Mouse (Mus musculus): ENCODE results near the gene Ttc13.

Ttc13 gene

GRCm38 (mm10) chr8:124721862-124722515, at the start of gene Ttc13, which contains the start of gene Arv1:
TSS of gene Ttc13 (minus strand) at chr8:124721983.
TSS of gene Arv1 (plus strand) at chr8:124722139.
- DNase-seq (ENCODE audit: low read depth, low spot score): peak; percentile 93

DNA sequence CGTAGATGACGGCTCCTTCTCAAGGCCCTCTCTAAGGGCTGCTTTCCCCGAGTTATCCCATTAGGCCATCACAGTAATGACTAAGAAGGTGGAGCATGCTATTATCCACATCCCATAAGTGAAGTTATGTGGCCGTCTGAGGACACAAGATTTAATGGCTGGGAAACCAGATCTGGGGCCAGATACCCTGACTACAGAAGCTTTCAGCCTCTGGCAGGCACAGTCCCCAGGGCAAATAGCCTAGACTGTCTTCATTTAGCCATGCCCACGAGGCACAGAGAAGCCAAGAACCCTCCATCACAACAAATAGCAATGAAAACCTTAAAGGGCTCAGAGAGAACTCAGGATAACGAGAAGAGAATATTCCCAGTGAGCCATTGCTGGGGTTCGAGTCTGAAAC, 41.3 kb upstream of the Ttc13 start:
- no peak for DNase-seq (ENCODE audit: low read depth, low spot score)

GRCm38 (mm10) chr8:124758544-124758943, 36.8 kb upstream of the Ttc13 start:
- DNase-seq (ENCODE audit: low read depth, low spot score): no peak

- no peak for DNase-seq (ENCODE audit: low read depth, low spot score)
Measured at GRCm38 (mm10) chr8:124756601-124757000, 34.8 kb upstream of the Ttc13 start.

DNA sequence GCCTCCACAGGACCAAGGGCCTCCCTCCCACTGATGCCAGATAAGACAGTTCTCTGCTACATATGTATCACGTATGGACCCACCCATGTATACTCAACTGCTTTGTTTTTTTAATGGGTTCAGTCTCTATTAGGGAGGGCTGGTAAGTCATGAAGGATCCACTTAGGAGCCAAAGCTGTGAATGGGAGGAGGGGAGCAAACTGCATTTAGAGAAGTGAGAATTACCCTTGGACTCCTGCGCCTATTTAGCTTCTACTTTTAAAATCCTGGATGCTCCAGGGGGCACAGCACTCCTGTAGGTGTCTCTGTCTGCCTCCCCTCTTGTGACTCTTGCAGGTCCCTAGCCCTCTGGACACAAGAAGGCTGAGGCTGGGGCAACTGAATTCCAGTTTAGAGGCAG, 34.4 kb upstream of the Ttc13 start:
- no peak for DNase-seq (ENCODE audit: low read depth, low spot score)

DNA sequence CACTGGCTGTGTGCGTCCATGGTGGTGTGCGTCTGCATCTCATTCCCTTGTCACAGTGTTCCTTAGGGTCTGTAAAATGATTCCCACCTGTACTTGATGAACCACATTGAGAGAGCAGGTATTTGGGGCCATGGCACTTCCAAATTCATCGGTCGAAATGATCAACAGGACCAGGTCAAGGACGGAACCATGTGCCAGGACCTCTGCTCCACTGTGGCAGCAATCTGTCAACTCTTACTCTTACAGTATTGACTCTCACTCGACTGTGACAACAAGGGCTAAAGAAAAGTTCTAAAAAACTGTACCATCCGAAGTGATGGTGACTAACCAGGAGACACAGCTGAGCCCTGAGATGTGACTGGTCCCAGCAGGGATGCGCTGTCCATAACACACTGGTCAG, 33.7 kb upstream of the Ttc13 start:
- no peak for DNase-seq (ENCODE audit: low read depth, low spot score)

GRCm38 (mm10) chr8:124754792-124755190, 33.0 kb upstream of the Ttc13 start:
- no peak for DNase-seq (ENCODE audit: low read depth, low spot score)

GRCm38 (mm10) chr8:124754101-124754791, 32.5 kb upstream of the Ttc13 start:
- no peak for DNase-seq (ENCODE audit: low read depth, low spot score)

- no peak for DNase-seq (ENCODE audit: low read depth, low spot score)
Measured at GRCm38 (mm10) chr8:124752325-124752862, 30.6 kb upstream of the Ttc13 start.

DNA sequence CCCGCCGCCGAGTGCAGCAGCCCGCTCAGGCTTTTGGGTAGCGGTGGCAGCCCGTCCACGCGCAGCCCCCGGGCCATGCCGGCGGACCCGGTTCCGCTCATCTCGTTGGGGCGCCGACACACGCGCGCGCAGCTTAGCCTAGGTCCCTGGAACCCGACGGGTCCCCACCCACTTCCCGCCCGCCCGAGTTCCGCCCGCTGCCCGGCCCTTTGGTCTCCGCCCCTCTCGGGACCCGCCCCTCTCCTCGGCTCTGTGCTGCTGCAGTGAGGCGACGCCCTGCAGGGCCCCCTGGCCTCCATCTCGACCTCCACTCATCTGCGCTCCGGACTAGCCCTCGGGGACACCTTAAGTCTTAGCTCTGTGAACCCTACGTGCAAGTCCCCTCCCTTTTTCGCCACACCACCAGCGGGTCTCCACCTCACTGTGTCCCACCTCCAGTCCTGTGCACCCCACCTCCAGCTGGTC, 30.0 kb upstream of the Ttc13 start, which contains the start of gene Fam89a:
Gene Fam89a, minus strand, starts transcription at position 124 of the 465 bp plus-strand sequence.
- DNase-seq (ENCODE audit: low read depth, low spot score): no peak

- peak; percentile 70 for DNase-seq (ENCODE audit: low read depth, low spot score)
Measured at GRCm38 (mm10) chr8:124751191-124751590, 29.4 kb upstream of the Ttc13 start.

DNA sequence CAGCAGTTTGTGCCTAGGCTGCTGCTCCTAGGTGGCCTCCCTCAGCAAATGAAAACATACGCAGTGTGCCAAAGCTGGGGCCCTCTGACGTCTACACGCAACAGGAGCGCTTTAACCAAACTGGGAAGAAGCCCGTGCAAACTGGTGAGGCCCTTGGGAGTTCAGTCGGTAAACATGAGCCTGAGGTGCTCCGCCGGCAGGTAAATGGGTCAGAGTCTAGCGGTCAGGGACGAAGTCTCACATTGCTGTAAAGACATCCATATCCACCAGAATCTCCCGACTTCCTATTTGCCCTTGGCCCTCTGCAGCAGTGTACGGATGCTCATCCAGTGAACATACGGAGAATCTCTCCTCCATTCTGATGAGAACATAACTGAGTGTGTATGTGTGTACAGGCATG, 24.9 kb upstream of the Ttc13 start:
- DNase-seq (ENCODE audit: low read depth, low spot score): no peak

GRCm38 (mm10) chr8:124739268-124739667, 17.5 kb upstream of the Ttc13 start:
- no peak for DNase-seq (ENCODE audit: low read depth, low spot score)

GRCm38 (mm10) chr8:124735371-124735911, 13.7 kb upstream of the Ttc13 start:
- DNase-seq (ENCODE audit: low read depth, low spot score): no peak

- DNase-seq (ENCODE audit: low read depth, low spot score): no peak
Measured at GRCm38 (mm10) chr8:124732828-124733227, 11.0 kb upstream of the Ttc13 start.

GRCm38 (mm10) chr8:124724301-124724700, 2.5 kb upstream of the Ttc13 start:
- no peak for DNase-seq (ENCODE audit: low read depth, low spot score)

DNA sequence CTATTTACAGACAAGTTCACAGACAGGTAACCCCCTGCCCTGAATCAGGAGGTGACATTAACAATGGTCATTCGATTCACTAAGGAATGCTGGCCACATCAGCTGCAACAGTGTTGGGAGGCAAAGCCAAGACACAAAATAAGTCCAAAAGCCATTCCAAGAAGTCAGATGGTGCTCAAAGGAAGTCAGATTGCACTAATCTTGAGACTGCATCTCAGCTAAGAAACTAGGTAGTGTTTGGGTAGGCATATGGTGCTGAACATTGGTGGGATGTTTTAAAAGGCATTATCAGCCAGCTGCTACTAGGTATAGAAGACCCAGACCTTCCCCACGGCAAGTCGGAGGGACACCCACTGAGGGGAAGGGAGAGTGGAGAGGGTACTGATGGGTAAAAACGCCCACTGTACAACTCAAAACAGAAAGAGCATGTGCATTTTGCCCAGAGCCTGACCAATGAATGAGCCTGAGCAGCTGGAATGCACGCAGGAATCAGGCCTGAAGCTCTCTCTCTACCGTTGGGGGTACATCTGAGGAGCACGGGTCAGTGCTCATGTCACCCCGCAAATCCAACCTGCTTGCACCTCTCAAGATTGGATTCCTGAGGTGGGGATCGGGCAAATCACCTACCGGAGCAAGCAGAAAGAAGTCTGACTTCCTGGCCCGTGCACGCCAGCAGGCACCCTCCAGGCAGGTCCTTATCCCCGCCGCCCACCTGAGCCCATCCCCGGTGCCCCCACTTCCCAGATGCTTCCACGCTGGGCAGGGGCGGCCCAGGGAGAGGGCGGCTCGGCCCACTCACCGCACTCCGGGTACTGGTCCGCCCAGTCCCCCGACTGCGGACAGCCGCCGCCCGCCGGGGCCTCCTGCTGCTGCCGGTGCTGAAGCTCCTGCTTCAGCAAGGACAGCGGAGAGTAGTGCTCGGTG, 583 bp downstream of the Ttc13 start:
- no peak for DNase-seq (ENCODE audit: low read depth, low spot score)

DNA sequence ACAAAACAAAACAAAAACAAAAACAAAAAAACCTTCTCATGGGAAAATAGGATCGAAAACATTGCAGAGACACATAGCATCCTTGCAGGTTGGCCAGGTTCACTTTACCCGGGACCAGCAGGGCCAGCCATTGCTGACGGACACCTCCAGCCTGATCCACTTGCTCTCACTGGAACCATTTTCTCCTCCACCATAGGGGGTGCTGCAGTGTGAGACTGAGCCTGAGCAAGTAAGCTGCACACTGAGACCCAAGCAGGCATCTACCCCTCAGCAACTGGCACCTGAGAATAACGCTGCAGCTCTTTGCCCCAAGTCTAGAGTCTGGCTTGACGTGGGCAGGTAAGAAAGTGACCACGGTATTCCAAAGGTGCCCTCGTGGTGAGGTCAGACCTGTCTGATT, 1.6 kb downstream of the Ttc13 start:
- no peak for DNase-seq (ENCODE audit: low read depth, low spot score)

DNA sequence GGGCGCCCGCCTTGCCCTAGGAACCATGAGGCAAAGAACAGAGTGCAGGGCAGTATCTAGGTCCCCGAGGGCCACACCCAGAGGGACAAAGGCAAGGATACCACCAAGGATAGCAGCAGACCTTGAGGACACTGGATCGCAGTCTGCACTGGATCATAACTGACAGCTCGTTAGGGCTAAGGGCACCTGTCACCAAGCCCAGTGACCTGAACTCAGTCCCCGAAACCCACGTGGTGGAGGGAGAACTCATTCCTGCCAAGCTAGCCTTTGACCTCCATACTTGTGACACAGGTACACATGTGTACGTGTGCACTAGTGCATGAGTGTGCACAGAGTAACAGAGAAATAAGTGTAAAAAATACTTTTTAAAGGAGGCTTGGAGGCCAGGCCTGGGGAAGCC, 6.0 kb downstream of the Ttc13 start:
- DNase-seq (ENCODE audit: low read depth, low spot score): no peak

DNA sequence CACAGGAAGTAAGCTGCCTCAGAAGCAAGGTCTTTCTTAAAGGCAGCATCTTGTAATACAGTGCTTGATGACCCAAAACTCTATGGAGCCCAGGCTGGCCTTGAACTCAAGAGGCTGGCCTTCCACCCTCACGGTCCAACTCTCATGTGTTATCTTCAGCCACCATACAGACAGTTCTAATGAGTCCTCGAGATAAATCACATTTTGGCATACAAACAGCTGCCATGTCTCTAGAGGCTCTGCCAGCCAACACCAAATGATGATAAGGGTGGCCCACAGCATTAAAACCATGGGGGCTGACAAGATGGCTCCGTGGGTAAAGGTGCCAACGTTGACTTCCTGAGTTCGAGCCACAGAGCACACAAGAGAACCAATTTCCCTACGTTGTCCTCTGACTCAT, 8.6 kb downstream of the Ttc13 start:
- DNase-seq (ENCODE audit: low read depth, low spot score): no peak

DNA sequence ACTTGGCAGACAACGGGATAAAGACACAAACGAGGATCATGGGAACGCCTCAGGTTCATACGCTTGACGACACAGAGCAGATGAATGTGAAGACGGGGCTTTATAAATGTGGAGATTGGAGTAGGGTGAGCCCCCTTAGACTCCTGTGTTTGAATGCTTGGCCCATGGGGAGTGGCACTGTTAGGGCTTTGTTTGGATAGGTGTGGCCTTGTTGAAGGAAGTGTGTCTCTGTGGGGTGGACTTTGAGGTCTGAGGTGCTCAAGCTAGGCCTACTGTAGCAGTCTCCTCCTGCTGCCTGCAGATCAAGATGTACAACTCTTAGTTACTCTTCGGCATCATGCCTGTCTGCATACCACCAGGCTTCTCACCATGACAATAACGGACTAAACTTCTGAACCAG, 16.0 kb downstream of the Ttc13 start:
- no peak for DNase-seq (ENCODE audit: low read depth, low spot score)

GRCm38 (mm10) chr8:124704376-124704775, 17.4 kb downstream of the Ttc13 start:
- DNase-seq (ENCODE audit: low read depth, low spot score): no peak

All from retina, postnatal 7 days (tissue).